In the genomic region with DNA sequence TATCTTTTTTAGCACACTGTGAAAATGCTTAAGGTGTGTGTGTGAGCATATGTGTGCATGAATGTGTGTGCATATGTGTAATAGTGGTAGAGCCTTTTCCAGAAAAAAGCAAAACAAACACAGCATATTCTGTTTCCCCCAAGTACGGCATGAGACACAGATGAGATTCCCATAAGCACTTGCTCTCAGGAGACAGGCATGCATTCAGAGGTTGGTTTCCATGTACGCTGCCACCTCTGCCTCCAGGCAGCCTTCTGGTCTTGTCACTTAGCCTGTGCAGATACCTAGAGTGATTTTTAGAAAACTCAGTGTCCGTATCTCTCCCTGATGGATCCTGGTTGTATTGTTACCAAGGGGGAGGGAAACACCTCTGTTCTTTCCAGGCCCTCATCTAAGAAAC, we compare ENCODE assay signal across 23 mouse cellular contexts.
DNase-seq lines count a peak whose midpoint lies in the region; ATAC-seq and TF ChIP-seq lines count a peak whose summit lies in the region.
"Had no signal": no experiment of that assay in that cellular context is flagged by ENCODE, and none has a peak within 500 bp of the region (broad histone marks: within the 10 kb centered on the region; RNA-seq: fewer than 3 reads in every experiment).

No protein-coding gene starts in this region.

- no peak overlapping the region for H3K27ac ChIP-seq in forebrain, postnatal 0 days (ENCODE audit: low read depth, low read length)
- H3K27ac ChIP-seq in forebrain, embryonic 11.5 days (ENCODE audit: low read depth, low read length) = no peak overlapping the region
- H3K27ac ChIP-seq in layer of hippocampus, adult 2 months = peak overlapping the region; percentile 75
- H3K27ac ChIP-seq in midbrain, embryonic 12.5 days (replicated peaks) = peak overlapping the region; percentile 73; the same call in 1 of the 2 replicates
- H3K27ac ChIP-seq: embryonic facial prominence, embryonic 15.5 days; heart, adult 2 months; kidney, postnatal 0 days; limb, embryonic 10.5 days; liver, embryonic 15.5 days; lung, embryonic 15.5 days; neural tube, embryonic 12.5 days had no signal

- H3K9ac ChIP-seq in forebrain, postnatal 0 days = no peak overlapping the region
- H3K9ac ChIP-seq in forebrain, embryonic 11.5 days (ENCODE audit: low read length) = no peak overlapping the region
- H3K9ac ChIP-seq in midbrain, embryonic 12.5 days (replicated peaks) = no peak overlapping the region
- H3K9ac ChIP-seq: embryonic facial prominence, embryonic 15.5 days; liver, embryonic 15.5 days; lung, embryonic 15.5 days; neural tube, embryonic 12.5 days had no signal

- H3K4me2 ChIP-seq in forebrain, postnatal 0 days (ENCODE audit: low read depth) = no peak overlapping the region
- no peak overlapping the region for H3K4me2 ChIP-seq in forebrain, embryonic 11.5 days (ENCODE audit: low read depth, low read length, severe bottlenecking)
- no peak overlapping the region for H3K4me2 ChIP-seq in midbrain, embryonic 12.5 days (replicated peaks)
- H3K4me2 ChIP-seq: liver, embryonic 15.5 days had no signal

- H3K36me3 ChIP-seq in forebrain, postnatal 0 days (ENCODE audit: insufficient read depth) = no peaks in the 10 kb centered on the region
- no peaks in the 10 kb centered on the region for H3K36me3 ChIP-seq in forebrain, embryonic 11.5 days (ENCODE audit: control insufficient read depth, insufficient read depth, low read length)
- H3K36me3 ChIP-seq in midbrain, embryonic 12.5 days = no peaks in the 10 kb centered on the region
- H3K36me3 ChIP-seq: embryonic facial prominence, embryonic 15.5 days; limb, embryonic 10.5 days; liver, embryonic 15.5 days; lung, embryonic 15.5 days; neural tube, embryonic 12.5 days had no signal

- TF ChIP-seq CTCF in forebrain, postnatal 0 days (IDR thresholded peaks at IDR 0.05; ENCODE audit: low read depth) = no peak
- no peak for TF ChIP-seq CTCF in layer of hippocampus, adult 2 months (conservative IDR thresholded peaks at IDR 0.05)

- DNase-seq in forebrain, postnatal 0 days = peak; percentile 26
- DNase-seq in forebrain, embryonic 11.5 days (ENCODE audit: low spot score) = no peak
- DNase-seq in layer of hippocampus, adult 2 months (ENCODE audit: low spot score in 2 of 2) = no peak
- DNase-seq in layer of hippocampus, adult 9-10 months (ENCODE audit: low spot score) = no peak
- DNase-seq in cerebellum, adult 9-10 months = no peak
- DNase-seq in urinary bladder, postnatal 10 days (ENCODE audit: low spot score) = no peak
- DNase-seq: adrenal gland, postnatal 25 days; cerebellum, adult 8-10 months; gastrocnemius, postnatal 25 days; heart, adult 2 months; heart, postnatal 4 days; kidney, adult 2 months; liver; lung, postnatal 36 days; thymus, adult 2 months had no signal

- no peak for ATAC-seq in forebrain, postnatal 0 days
- ATAC-seq in forebrain, embryonic 11.5 days (replicated peaks; ENCODE audit: low FRiP score) = no peak
- ATAC-seq in midbrain, embryonic 12.5 days (ENCODE audit: low FRiP score, low read depth) = peak; percentile 14; the same call in 1 of the 2 replicates

- H3K9me3 ChIP-seq in forebrain, postnatal 0 days (ENCODE audit: low read length) = no peaks in the 10 kb centered on the region
- H3K9me3 ChIP-seq in forebrain, embryonic 11.5 days (ENCODE audit: control insufficient read depth, low read length) = no peaks in the 10 kb centered on the region
- no peaks in the 10 kb centered on the region for H3K9me3 ChIP-seq in midbrain, embryonic 12.5 days
- H3K9me3 ChIP-seq: embryonic facial prominence, embryonic 15.5 days; limb, embryonic 10.5 days; liver, embryonic 15.5 days; lung, embryonic 15.5 days; neural tube, embryonic 12.5 days had no signal

- no peak overlapping the region for H3K4me3 ChIP-seq in forebrain, postnatal 0 days (ENCODE audit: low read depth, low read length)
- H3K4me3 ChIP-seq in forebrain, embryonic 11.5 days (ENCODE audit: low read depth, low read length) = no peak overlapping the region
- H3K4me3 ChIP-seq in layer of hippocampus, adult 2 months = no peak overlapping the region
- no peak overlapping the region for H3K4me3 ChIP-seq in midbrain, embryonic 12.5 days
- H3K4me3 ChIP-seq: liver, embryonic 15.5 days had no signal

- H3K4me1 ChIP-seq in forebrain, postnatal 0 days (ENCODE audit: insufficient read depth) = peaks cover 11% of the 10 kb centered on the region
- H3K4me1 ChIP-seq in forebrain, embryonic 11.5 days (replicated peaks; ENCODE audit: control insufficient read depth, insufficient read depth, low read length) = peaks cover 8% of the 10 kb centered on the region; the same call in 1 of the 2 replicates
- peaks cover 39% of the 10 kb centered on the region for H3K4me1 ChIP-seq in midbrain, embryonic 12.5 days
- H3K4me1 ChIP-seq: liver, embryonic 15.5 days; megakaryocyte, embryonic 14.5 days had no signal

- WGBS in forebrain, postnatal 0 days = 59% methylated on average over 3 of the region's 3 CpGs
- WGBS in forebrain, embryonic 11.5 days = 81% methylated on average over 3 of the region's 3 CpGs
- 70% methylated on average over 3 of the region's 3 CpGs for WGBS in midbrain, embryonic 12.5 days

- no peaks in the 10 kb centered on the region for H3K27me3 ChIP-seq in forebrain, postnatal 0 days (ENCODE audit: insufficient read depth, low read length)
- H3K27me3 ChIP-seq in forebrain, embryonic 11.5 days (ENCODE audit: control insufficient read depth, insufficient read depth, low read length) = no peaks in the 10 kb centered on the region
- H3K27me3 ChIP-seq in midbrain, embryonic 12.5 days = no peaks in the 10 kb centered on the region
- H3K27me3 ChIP-seq: embryonic facial prominence, embryonic 15.5 days; liver, embryonic 15.5 days; lung, embryonic 15.5 days; megakaryocyte, embryonic 14.5 days; neural tube, embryonic 12.5 days had no signal

Comparison
In these comparisons a context has a peak if more than half of its experiments do, and no peak if none do; other contexts are left out.
1. H3K27ac ChIP-seq: peak in layer of hippocampus, adult 2 months (single experiment) and midbrain, embryonic 12.5 days (single experiment); none in forebrain, postnatal 0 days (single experiment) and forebrain, embryonic 11.5 days (single experiment).